Mouse (Mus musculus) embryonic fibroblast, embryonic 13.5 days (primary cell): ENCODE measurements around the gene Hipk4.
A peak's percentile ranks its signal among the peaks of the same experiment; 100 is the strongest.

Experiments used
- CTCF ChIP-seq: IDR thresholded peaks from 2 replicates; pipeline ENCODE4 v1.5.1; 2011; ENCODE audit warnings: mild to moderate bottlenecking, control low read depth, low read length, moderate library complexity, borderline replicate concordance; ENCODE audit not compliant: insufficient read depth
- POLR2A ChIP-seq: IDR thresholded peaks from 2 replicates; pipeline ENCODE4 v1.6.1; 2011; ENCODE audit warnings: low read depth, mild to moderate bottlenecking, control low read depth, low read length, moderate library complexity

DNA sequence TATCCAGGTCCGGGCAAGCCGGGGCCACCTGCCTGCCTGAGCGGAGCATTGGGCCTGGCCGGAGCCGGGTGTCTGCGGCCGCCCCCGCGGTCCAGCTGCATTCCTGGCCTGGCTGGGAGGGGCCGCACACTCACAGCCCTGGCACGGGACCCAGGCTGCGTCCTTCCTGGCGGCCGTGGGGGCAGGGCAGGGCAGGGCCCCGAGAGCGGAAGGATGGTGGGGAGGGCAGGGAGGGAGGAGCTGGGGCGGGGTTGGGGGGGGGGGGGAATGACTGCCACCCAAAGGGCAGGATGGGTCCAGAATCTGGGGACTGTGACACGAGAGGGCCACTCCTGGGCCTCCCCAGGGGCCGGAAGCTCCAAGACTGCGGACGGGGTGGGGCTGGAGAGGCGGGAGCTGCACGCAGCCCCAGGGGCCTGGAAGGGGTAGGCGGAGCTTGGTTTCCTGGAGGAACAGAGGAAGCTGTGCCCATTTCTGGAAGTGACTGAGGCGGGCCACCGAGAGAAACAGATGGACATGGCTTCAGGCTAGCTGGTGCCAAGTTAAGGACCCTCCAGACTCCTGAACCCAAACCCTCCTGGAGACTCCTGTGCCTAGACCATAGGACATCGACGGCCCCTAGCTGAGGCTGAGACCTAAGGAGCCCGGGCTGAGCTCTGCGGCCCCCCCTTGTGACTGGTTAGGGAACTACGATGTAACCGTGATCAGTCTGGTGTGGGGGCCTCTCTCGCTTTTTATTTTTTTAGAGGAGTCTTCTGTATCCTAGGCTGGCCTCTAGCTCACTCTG is 32.3 kb upstream of the Hipk4 start:
- TF ChIP-seq CTCF (0 out of 2 replicates have a peak, but pooled peaks have one; percentile 20), POLR2A (peak; percentile 44)
